In the genomic region with DNA sequence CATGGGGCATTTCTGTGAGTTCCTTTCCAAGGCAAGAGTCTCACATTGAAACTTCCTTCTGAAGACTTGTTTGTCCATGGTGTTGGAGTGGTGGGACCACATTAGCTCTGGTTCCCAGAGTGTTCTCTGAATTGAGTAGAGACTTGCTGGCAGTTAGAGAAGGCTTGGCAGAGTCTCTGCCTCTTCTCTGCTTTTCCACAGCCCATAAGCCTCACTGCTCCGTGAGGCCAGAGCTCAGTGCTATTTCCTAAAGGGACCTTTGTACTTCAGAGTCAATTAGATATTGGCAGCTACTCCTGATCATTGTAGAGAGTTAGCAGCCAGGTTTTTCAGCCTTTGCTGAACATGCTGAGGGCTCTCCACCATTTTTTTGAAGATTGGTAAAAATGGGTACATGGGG, we compare ENCODE assay signal across 17 mouse cellular contexts. TPM values are rescaled to one million over a fixed set of nuclear protein-coding genes. Genes with fewer than 3 reads are reported as not detected.
DNase-seq lines count a peak whose midpoint lies in the region; ATAC-seq and TF ChIP-seq lines count a peak whose summit lies in the region.
"Had no signal": no experiment of that assay in that cellular context is flagged by ENCODE, and none has a peak within 500 bp of the region (broad histone marks: within the 10 kb centered on the region; RNA-seq: fewer than 3 reads in every experiment).

No protein-coding gene starts in this region.

- TF ChIP-seq EP300 in heart, adult 2 months (IDR thresholded peaks at IDR 0.05; ENCODE audit: insufficient read depth, low read depth, low read length): no peak

- ATAC-seq in liver, embryonic 16.5 days (ENCODE audit: low read depth): peak; percentile 78
- no peak for ATAC-seq in CD4-positive, CD25-positive, alpha-beta regulatory T cell, adult 4 months
- ATAC-seq: lung, postnatal 0 days; midbrain, embryonic 13.5 days; Patski had no signal

- H3K9ac ChIP-seq in heart, adult 2 months (ENCODE audit: low read depth, low read length): no peak overlapping the region
- no peak overlapping the region for H3K9ac ChIP-seq in liver, embryonic 16.5 days (ENCODE audit: low read depth, low read length)
- H3K9ac ChIP-seq: kidney, embryonic 15.5 days; midbrain, embryonic 13.5 days had no signal

- H3K4me1 ChIP-seq in heart, adult 2 months (ENCODE audit: control insufficient read depth, insufficient read depth, low read length): peaks cover 10% of the 10 kb centered on the region
- H3K4me1 ChIP-seq in liver, embryonic 16.5 days (ENCODE audit: control insufficient read depth, low read depth, low read length): peaks cover 6% of the 10 kb centered on the region
- H3K4me1 ChIP-seq: kidney, embryonic 15.5 days; midbrain, embryonic 13.5 days had no signal

- no peaks in the 10 kb centered on the region for H3K27me3 ChIP-seq in heart, adult 2 months (ENCODE audit: control insufficient read depth, insufficient read depth, low read length)
- H3K27me3 ChIP-seq in liver, embryonic 16.5 days (ENCODE audit: control insufficient read depth, insufficient read depth, low read depth, low read length): no peaks in the 10 kb centered on the region
- H3K27me3 ChIP-seq: kidney, embryonic 15.5 days; midbrain, embryonic 13.5 days; Patski had no signal

- peak in 1 of 2 experiments; percentile 30 for DNase-seq in heart, adult 2 months
- no peak for DNase-seq in heart, postnatal 25 days (ENCODE audit: low spot score)
- peak in 1 of 2 experiments; percentile 27 for DNase-seq in layer of hippocampus, adult 2 months (ENCODE audit: low spot score in 2 of 2)
- no peak for DNase-seq in layer of hippocampus, adult 9-11 months
- DNase-seq in heart, postnatal 10 days: peak; percentile 18 to 39
- no peak for DNase-seq in spleen, postnatal 10 days (ENCODE audit: low spot score in 2 of 2)
- DNase-seq: adrenal gland, adult 8-10 months had no signal

- WGBS in heart, adult 2 months: 8% methylated on average over 1 of the region's 1 CpGs
- WGBS in liver, embryonic 16.5 days (ENCODE audit: insufficient replicate concordance): 68% methylated on average over 1 of the region's 1 CpGs

- H3K27ac ChIP-seq in heart, adult 2 months: peak overlapping the region; percentile 26
- H3K27ac ChIP-seq in layer of hippocampus, adult 2 months: peak overlapping the region; percentile 59
- peak overlapping the region; percentile 5; the same call in 1 of the 2 replicates for H3K27ac ChIP-seq in liver, embryonic 16.5 days (ENCODE audit: low read length)
- H3K27ac ChIP-seq: kidney, embryonic 15.5 days; midbrain, embryonic 13.5 days had no signal

- TF ChIP-seq CTCF in heart, adult 2 months (IDR thresholded peaks at IDR 0.05): no peak
- TF ChIP-seq CTCF in layer of hippocampus, adult 2 months (conservative IDR thresholded peaks at IDR 0.05): no peak

- no peak overlapping the region for H3K4me2 ChIP-seq in liver, embryonic 16.5 days (ENCODE audit: low read depth, low read length)
- H3K4me2 ChIP-seq: kidney, embryonic 15.5 days; midbrain, embryonic 13.5 days had no signal

- intact Hi-C loops in heart, adult 2 months (cut with DNase I): no loop called here
- intact Hi-C loops in heart, postnatal 25 days (cut with DNase I): no loop called here
- intact Hi-C loops in heart, postnatal 10 days (cut with DNase I): no loop called here

- no peak overlapping the region for H3K4me3 ChIP-seq in heart, adult 2 months
- H3K4me3 ChIP-seq in layer of hippocampus, adult 2 months: no peak overlapping the region
- H3K4me3 ChIP-seq in liver, embryonic 16.5 days (ENCODE audit: low read depth, low read length): no peak overlapping the region
- H3K4me3 ChIP-seq: kidney, embryonic 15.5 days; midbrain, embryonic 13.5 days had no signal

- no peak for TF ChIP-seq POLR2A in heart, adult 2 months (IDR thresholded peaks at IDR 0.05; ENCODE audit: insufficient read depth, low read depth, low read length)

- H3K79me2 ChIP-seq in heart, adult 2 months (replicated peaks; ENCODE audit: control insufficient read depth, insufficient read depth, low read length): peaks cover 2% of the 10 kb centered on the region; the same call in 1 of the 2 replicates

- no peaks in the 10 kb centered on the region for H3K9me3 ChIP-seq in liver, embryonic 16.5 days (replicated peaks; ENCODE audit: control insufficient read depth, low read length)
- H3K9me3 ChIP-seq: kidney, embryonic 15.5 days; midbrain, embryonic 13.5 days had no signal

- H3K36me3 ChIP-seq in heart, adult 2 months (ENCODE audit: control insufficient read depth, insufficient read depth, low read length): peaks cover 41% of the 10 kb centered on the region
- H3K36me3 ChIP-seq in liver, embryonic 16.5 days (ENCODE audit: control insufficient read depth, insufficient read depth): peaks cover 10% of the 10 kb centered on the region
- H3K36me3 ChIP-seq: kidney, embryonic 15.5 days; midbrain, embryonic 13.5 days had no signal

RNA-seq across cellular contexts. Expression of gene Cpeb4, which starts 35.6 kb away (rescaled TPM):
- 10 to 100 TPM; 83.4 to 97.3 TPM for total RNA-seq in heart, adult 2 months (2021)
- polyA plus RNA-seq in heart, adult 2 months (2012; rRNA removed): 15.3 and 29.5 TPM in 2 replicates
- 10 to 100 TPM; 80.9 to 92.0 TPM for total RNA-seq in heart, postnatal 25 days (2021)
- total RNA-seq in layer of hippocampus, adult 2 months (2021): 100 to 1,000 TPM; 153 to 156 TPM
- total RNA-seq in heart, postnatal 10 days (2021): 10 to 100 TPM; 68.0 to 72.2 TPM
- 20.8 and 21.0 TPM in 2 replicates for polyA plus RNA-seq in liver, embryonic 16.5 days (2015; fragmentation: Nextera tagmentation; extraction: Ambion mirVana)
- polyA plus RNA-seq in CD4-positive, CD25-positive, alpha-beta regulatory T cell, adult 4 months (2017; shearing (Covaris generic)): 1 to 10 TPM; 5.8 to 7.2 TPM

RNA-seq across cellular contexts. Expression of gene 4930524B15Rik, which starts 57.7 kb away (rescaled TPM):
- not detected for total RNA-seq in heart, adult 2 months (2021)
- polyA plus RNA-seq in heart, adult 2 months (2012; rRNA removed): not detected in 2 replicates
- not detected for total RNA-seq in heart, postnatal 25 days (2021)
- not detected for total RNA-seq in layer of hippocampus, adult 2 months (2021)
- not detected for total RNA-seq in heart, postnatal 10 days (2021)
- polyA plus RNA-seq in liver, embryonic 16.5 days (2015; fragmentation: Nextera tagmentation; extraction: Ambion mirVana): not detected in 2 replicates
- polyA plus RNA-seq in CD4-positive, CD25-positive, alpha-beta regulatory T cell, adult 4 months (2017; shearing (Covaris generic)): not detected
- total RNA-seq: adrenal gland, adult 8-10 months; hematopoietic stem cell, adult 5-6 weeks; layer of hippocampus, postnatal 14 days; left cerebral cortex, postnatal 36 days had no signal
- polyA plus RNA-seq: Patski; spleen, adult 2 months had no signal

Comparison
In these comparisons a context has a peak if more than half of its experiments do, and no peak if none do; other contexts are left out.
1. DNase-seq: peak in heart, postnatal 10 days (2 of 2); none in heart, postnatal 25 days (single experiment), layer of hippocampus, adult 9-11 months (single experiment) and spleen, postnatal 10 days (0 of 2).
2. H3K27ac ChIP-seq: peak in every context shown above with its lines; median percentile 59 in layer of hippocampus, adult 2 months; 26 in heart, adult 2 months; 5 in liver, embryonic 16.5 days.